Mouse (Mus musculus) megakaryocyte-erythroid progenitor cell, adult 5-6 weeks (primary cell): Measurements from ENCODE around the gene Bspry. TPM values are rescaled to one million over a fixed set of nuclear protein-coding genes. Genes with fewer than 3 reads are reported as not detected.
"Not testable (repeated sequence)": the region's sequence is repeated elsewhere in the genome, so short reads cannot be mapped to it uniquely, and the experiment has no call there.

ENCODE experiments used
- ATAC-seq: replicated peaks from 2 replicates; pipeline ENCODE4 v1.8.0; 2016; ENCODE audit warnings: mild to moderate bottlenecking, inconsistent platforms; ENCODE audit not compliant: severe bottlenecking, poor library complexity, low FRiP score, low TSS enrichment
- total RNA-seq, 2 experiments: library from RNA; stranded (forward) in 1 of 2; stranded (reverse) in 1 of 2; fragments of 200-1000, 215-1000 nt in 1 of 2; fragments of >200 nt in 1 of 2; fragmentation: Nextera tagmentation in 1 of 2; gene quantifications; 2 replicates each; pipeline ENCODE4 v1.2.3; 2014 to 2017

The Bspry gene
- total RNA-seq, 2 experiments from 2014 or later, result 0.09 TPM; not detected in 1

- ATAC-seq, result no peak
These were observed 2.2 kb upstream of the Bspry start for GRCm38 (mm10) chr4:62477542-62478244.

GRCm38 (mm10) chr4:62479593-62479936, 288 bp upstream of the Bspry start:
- ATAC-seq, result not testable (repeated sequence)

GRCm38 (mm10) chr4:62480709-62481605, 1.1 kb downstream of the Bspry start:
- peak; percentile 22; the same call in 1 of the 2 replicates for ATAC-seq

- no peak for ATAC-seq
These were observed 5.1 kb downstream of the Bspry start for GRCm38 (mm10) chr4:62484928-62485327.

- ATAC-seq, result 0 out of 2 replicates have a peak, but pooled peaks have one; percentile 29
These were observed 5.8 kb downstream of the Bspry start for GRCm38 (mm10) chr4:62485450-62486161.

GRCm38 (mm10) chr4:62486162-62486696, 6.4 kb downstream of the Bspry start:
- no peak for ATAC-seq

- no peak for ATAC-seq
These were observed 7.3 kb downstream of the Bspry start for GRCm38 (mm10) chr4:62487172-62487571.

- ATAC-seq, result no peak
These were observed 8.1 kb downstream of the Bspry start for GRCm38 (mm10) chr4:62487914-62488313.

GRCm38 (mm10) chr4:62492682-62493081, 12.8 kb downstream of the Bspry start:
- ATAC-seq, result no peak

- no peak for ATAC-seq
These were observed 14.4 kb downstream of the Bspry start for GRCm38 (mm10) chr4:62494230-62494629.

GRCm38 (mm10) chr4:62495946-62496345, 16.1 kb downstream of the Bspry start:
- no peak for ATAC-seq

- peak; percentile 67 for ATAC-seq
These were observed 17.0 kb downstream of the Bspry start for GRCm38 (mm10) chr4:62496815-62497214.

GRCm38 (mm10) chr4:62500799-62501198, 20.9 kb downstream of the Bspry start:
- ATAC-seq, result no peak

- ATAC-seq, result no peak; the same call in 1 of the 2 replicates
These were observed 21.7 kb downstream of the Bspry start for GRCm38 (mm10) chr4:62501534-62501933.

GRCm38 (mm10) chr4:62501964-62502732, 22.3 kb downstream of the Bspry start:
- peak; percentile 92 for ATAC-seq

- ATAC-seq, result no peak
These were observed 23.1 kb downstream of the Bspry start for GRCm38 (mm10) chr4:62502969-62503368.

- no peak for ATAC-seq
These were observed 23.6 kb downstream of the Bspry start, which contains the start of gene Hdhd3 for GRCm38 (mm10) chr4:62503374-62503970. TSS of gene Hdhd3 (minus strand) at chr4:62503467.

- no peak for ATAC-seq
These were observed 26.1 kb downstream of the Bspry start for GRCm38 (mm10) chr4:62505991-62506390.
